ENCODE assay signal across 11 mouse cellular contexts in the genomic region with DNA sequence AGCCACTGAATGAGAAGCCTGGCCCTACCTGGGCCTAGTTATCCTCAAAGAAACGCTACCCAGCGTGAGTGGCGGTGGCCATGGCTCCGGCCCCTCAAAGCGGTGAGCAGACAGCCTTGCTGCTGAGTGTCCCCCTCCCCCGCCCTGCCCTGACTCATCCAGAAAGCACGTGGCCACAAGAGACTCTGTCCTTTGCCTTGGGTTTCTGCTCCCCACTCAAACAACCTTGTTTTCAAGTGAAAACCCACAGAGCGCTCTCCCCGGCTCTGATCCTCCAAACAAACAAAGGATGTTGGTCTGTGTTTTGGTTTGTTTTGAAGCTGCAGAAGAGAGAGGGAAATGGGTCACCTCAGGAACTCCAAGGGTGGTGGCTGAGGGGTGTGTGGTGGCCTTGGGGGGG. TPM values are rescaled to one million over a fixed set of nuclear protein-coding genes. Genes with fewer than 3 reads are reported as not detected.
DNase-seq lines count a peak whose midpoint lies in the region; ATAC-seq and TF ChIP-seq lines count a peak whose summit lies in the region.
"Had no signal": no experiment of that assay in that cellular context is flagged by ENCODE, and none has a peak within 500 bp of the region (broad histone marks: within the 10 kb centered on the region; RNA-seq: fewer than 3 reads in every experiment).

No protein-coding gene starts in this region.

- H3K4me1 ChIP-seq in heart, embryonic 15.5 days (replicated peaks) = peaks cover 11% of the 10 kb centered on the region
- H3K4me1 ChIP-seq in stomach, embryonic 16.5 days (ENCODE audit: control insufficient read depth, insufficient read depth, low read length) = peaks cover 10% of the 10 kb centered on the region
- no peaks in the 10 kb centered on the region for H3K4me1 ChIP-seq in stomach, postnatal 0 days (replicated peaks; ENCODE audit: control insufficient read depth, insufficient read depth)
- H3K4me1 ChIP-seq in intestine, embryonic 16.5 days (ENCODE audit: control insufficient read depth, insufficient read depth, low read length) = peaks cover 8% of the 10 kb centered on the region

- 0 out of 2 replicates have a peak, but pooled peaks have one; percentile 34 for ATAC-seq in heart, embryonic 15.5 days (replicated peaks; ENCODE audit: insufficient number of reproducible peaks, insufficient read depth, low FRiP score, low read depth)
- ATAC-seq in stomach, embryonic 16.5 days (ENCODE audit: insufficient read depth, low FRiP score) = no peak
- no peak for ATAC-seq in stomach, postnatal 0 days (ENCODE audit: low FRiP score, low TSS enrichment)
- peak; percentile 34; the same call in 1 of the 2 replicates for ATAC-seq in intestine, embryonic 16.5 days
- no peak for ATAC-seq in monocyte, adult 5-6 weeks (replicated peaks; ENCODE audit: insufficient number of reproducible peaks, low FRiP score, low TSS enrichment, poor library complexity, severe bottlenecking)
- no peak for ATAC-seq in frontal cortex, adult (ENCODE audit: low TSS enrichment)

- H3K9me3 ChIP-seq in heart, embryonic 15.5 days (replicated peaks) = no peaks in the 10 kb centered on the region
- H3K9me3 ChIP-seq in stomach, embryonic 16.5 days (replicated peaks; ENCODE audit: control insufficient read depth, low read length) = no peaks in the 10 kb centered on the region
- no peaks in the 10 kb centered on the region for H3K9me3 ChIP-seq in stomach, postnatal 0 days (ENCODE audit: control insufficient read depth, low read length)
- H3K9me3 ChIP-seq in intestine, embryonic 16.5 days (ENCODE audit: control insufficient read depth, low read length) = no peaks in the 10 kb centered on the region
- H3K9me3 ChIP-seq: forebrain, embryonic 12.5 days had no signal

- H3K36me3 ChIP-seq in heart, embryonic 15.5 days = no peaks in the 10 kb centered on the region
- H3K36me3 ChIP-seq in stomach, embryonic 16.5 days (ENCODE audit: control insufficient read depth, insufficient read depth, low read length) = no peaks in the 10 kb centered on the region
- no peaks in the 10 kb centered on the region for H3K36me3 ChIP-seq in stomach, postnatal 0 days (ENCODE audit: control insufficient read depth, insufficient read depth, low read length)
- no peaks in the 10 kb centered on the region for H3K36me3 ChIP-seq in intestine, embryonic 16.5 days (ENCODE audit: control insufficient read depth, insufficient read depth, low read length)
- H3K36me3 ChIP-seq: forebrain, embryonic 12.5 days had no signal

- TF ChIP-seq EP300 in stomach, postnatal 0 days (optimal IDR thresholded peaks at IDR 0.05) = no peak

- no peak for TF ChIP-seq CTCF in stomach, postnatal 0 days (IDR thresholded peaks at IDR 0.05; ENCODE audit: low read depth)

- no peak overlapping the region for H3K4me3 ChIP-seq in heart, embryonic 15.5 days
- H3K4me3 ChIP-seq in stomach, embryonic 16.5 days (replicated peaks; ENCODE audit: low read length) = no peak overlapping the region
- H3K4me3 ChIP-seq in stomach, postnatal 0 days (ENCODE audit: low read depth, low read length) = no peak overlapping the region
- H3K4me3 ChIP-seq in intestine, embryonic 16.5 days (ENCODE audit: low read length) = no peak overlapping the region
- H3K4me3 ChIP-seq: forebrain, embryonic 12.5 days had no signal

- no peak overlapping the region for H3K9ac ChIP-seq in heart, embryonic 15.5 days
- 0 out of 2 replicates have a peak overlapping the region, but pooled peaks have one; percentile 36 for H3K9ac ChIP-seq in stomach, embryonic 16.5 days (ENCODE audit: low read length)
- H3K9ac ChIP-seq in stomach, postnatal 0 days (ENCODE audit: low read length) = no peak overlapping the region
- peak overlapping the region; percentile 29; the same call in 1 of the 2 replicates for H3K9ac ChIP-seq in intestine, embryonic 16.5 days (ENCODE audit: low read depth, low read length)
- H3K9ac ChIP-seq: forebrain, embryonic 12.5 days had no signal

- peaks cover 4% of the 10 kb centered on the region; the same call in 1 of the 2 replicates for H3K27me3 ChIP-seq in heart, embryonic 15.5 days
- no peaks in the 10 kb centered on the region for H3K27me3 ChIP-seq in stomach, embryonic 16.5 days (ENCODE audit: control insufficient read depth, insufficient read depth, low read length)
- no peaks in the 10 kb centered on the region for H3K27me3 ChIP-seq in stomach, postnatal 0 days (ENCODE audit: control insufficient read depth, insufficient read depth, low read length)
- H3K27me3 ChIP-seq in intestine, embryonic 16.5 days (replicated peaks; ENCODE audit: control insufficient read depth, insufficient read depth, low read length) = no peaks in the 10 kb centered on the region
- H3K27me3 ChIP-seq: forebrain, embryonic 12.5 days had no signal

- intact Hi-C loops in heart, postnatal 10 days (cut with DNase I) = loop anchor here (5.0 kb wide), 2 partner anchors 44 to 199 kb away; no protein-coding TSS in a partner anchor

- no peak overlapping the region for H3K27ac ChIP-seq in heart, embryonic 15.5 days
- H3K27ac ChIP-seq in stomach, embryonic 16.5 days (ENCODE audit: low read length) = no peak overlapping the region
- no peak overlapping the region for H3K27ac ChIP-seq in stomach, postnatal 0 days (replicated peaks)
- no peak overlapping the region for H3K27ac ChIP-seq in intestine, embryonic 16.5 days (ENCODE audit: low read length)
- H3K27ac ChIP-seq: forebrain, embryonic 12.5 days had no signal

- no peak overlapping the region for H3K4me2 ChIP-seq in heart, embryonic 15.5 days
- no peak overlapping the region for H3K4me2 ChIP-seq in stomach, embryonic 16.5 days (ENCODE audit: low read depth, low read length)
- no peak overlapping the region for H3K4me2 ChIP-seq in stomach, postnatal 0 days (replicated peaks; ENCODE audit: low read depth)
- no peak overlapping the region for H3K4me2 ChIP-seq in intestine, embryonic 16.5 days (ENCODE audit: low read depth, low read length)
- H3K4me2 ChIP-seq: forebrain, embryonic 12.5 days had no signal

- DNase-seq in heart, postnatal 10 days = no peak
- no peak for DNase-seq in stomach, postnatal 0 days (ENCODE audit: low spot score)
- no peak for DNase-seq in adipocyte (ENCODE audit: low spot score)
- DNase-seq: cerebellum, postnatal 25 days; lung, postnatal 36 days had no signal

- WGBS in heart, embryonic 15.5 days = 38% methylated on average over 9 of the region's 9 CpGs
- WGBS in stomach, embryonic 16.5 days = 45% methylated on average over 9 of the region's 9 CpGs
- 49% methylated on average over 9 of the region's 9 CpGs for WGBS in stomach, postnatal 0 days
- WGBS in intestine, embryonic 16.5 days = 52% methylated on average over 9 of the region's 9 CpGs

RNA-seq across cellular contexts. Expression of a gene that starts 19.7 kb away (rescaled TPM):
- 460 and 484 TPM in 2 replicates for polyA plus RNA-seq in heart, embryonic 15.5 days (2015; fragmentation: Nextera tagmentation; extraction: Ambion mirVana)
- total RNA-seq in heart, postnatal 10 days (2021) = 100 to 1,000 TPM; 861 to 884 TPM
- polyA plus RNA-seq in stomach, embryonic 16.5 days (2015; fragmentation: Nextera tagmentation; extraction: Ambion mirVana) = 280 and 325 TPM in 2 replicates
- polyA plus RNA-seq in stomach, postnatal 0 days (2015; fragmentation: Nextera tagmentation; extraction: Ambion mirVana) = 189 and 193 TPM in 2 replicates
- polyA plus RNA-seq in intestine, embryonic 16.5 days (2015; fragmentation: Nextera tagmentation; extraction: Ambion mirVana) = 311 and 337 TPM in 2 replicates
- total RNA-seq in monocyte, adult 5-6 weeks (2017) = 58.8 to 66.7 TPM (median 64.5 TPM) in 3 replicates

RNA-seq across cellular contexts. Expression of a gene that starts 55.2 kb away (rescaled TPM):
- polyA plus RNA-seq in heart, embryonic 15.5 days (2015; fragmentation: Nextera tagmentation; extraction: Ambion mirVana) = 165 and 190 TPM in 2 replicates
- 100 to 1,000 TPM; 111 to 117 TPM for total RNA-seq in heart, postnatal 10 days (2021)
- polyA plus RNA-seq in stomach, embryonic 16.5 days (2015; fragmentation: Nextera tagmentation; extraction: Ambion mirVana) = 187 and 200 TPM in 2 replicates
- 104 and 115 TPM in 2 replicates for polyA plus RNA-seq in stomach, postnatal 0 days (2015; fragmentation: Nextera tagmentation; extraction: Ambion mirVana)
- polyA plus RNA-seq in intestine, embryonic 16.5 days (2015; fragmentation: Nextera tagmentation; extraction: Ambion mirVana) = 144 and 153 TPM in 2 replicates
- total RNA-seq in monocyte, adult 5-6 weeks (2017) = 65.4 to 88.6 TPM (median 68.4 TPM) in 3 replicates

RNA-seq across cellular contexts. Expression of a gene that starts 58.2 kb away (rescaled TPM):
- polyA plus RNA-seq in heart, embryonic 15.5 days (2015; fragmentation: Nextera tagmentation; extraction: Ambion mirVana) = 5.0 and 36.0 TPM in 2 replicates
- 1 to 10 TPM; 3.3 to 6.2 TPM for total RNA-seq in heart, postnatal 10 days (2021)
- polyA plus RNA-seq in stomach, embryonic 16.5 days (2015; fragmentation: Nextera tagmentation; extraction: Ambion mirVana) = 2.8 TPM in 2 replicates
- polyA plus RNA-seq in stomach, postnatal 0 days (2015; fragmentation: Nextera tagmentation; extraction: Ambion mirVana) = 3.6 and 3.7 TPM in 2 replicates
- polyA plus RNA-seq in intestine, embryonic 16.5 days (2015; fragmentation: Nextera tagmentation; extraction: Ambion mirVana) = 2.9 and 3.4 TPM in 2 replicates
- total RNA-seq in monocyte, adult 5-6 weeks (2017) = 3.4 to 17.2 TPM (median 3.9 TPM) in 3 replicates

Comparison
In these comparisons a context has a peak if more than half of its experiments do, and no peak if none do; other contexts are left out.
1. H3K9ac ChIP-seq: peak in stomach, embryonic 16.5 days (single experiment) and intestine, embryonic 16.5 days (single experiment); none in heart, embryonic 15.5 days (single experiment) and stomach, postnatal 0 days (single experiment).
2. ATAC-seq: peak in heart, embryonic 15.5 days (single experiment) and intestine, embryonic 16.5 days (single experiment); none in stomach, embryonic 16.5 days (single experiment), stomach, postnatal 0 days (single experiment), monocyte, adult 5-6 weeks (single experiment) and frontal cortex, adult (single experiment).